Mouse (Mus musculus) kidney, postnatal 36 days (tissue): ENCODE data around the gene Rhbdd1.

Source experiments
- DNase-seq, 2 experiments: peaks; one replicate each; pipeline ENCODE4 v3.0.0; 2021 to 2022; ENCODE audit warnings: mixed read lengths in 2 of 2

Gene Rhbdd1

DNA sequence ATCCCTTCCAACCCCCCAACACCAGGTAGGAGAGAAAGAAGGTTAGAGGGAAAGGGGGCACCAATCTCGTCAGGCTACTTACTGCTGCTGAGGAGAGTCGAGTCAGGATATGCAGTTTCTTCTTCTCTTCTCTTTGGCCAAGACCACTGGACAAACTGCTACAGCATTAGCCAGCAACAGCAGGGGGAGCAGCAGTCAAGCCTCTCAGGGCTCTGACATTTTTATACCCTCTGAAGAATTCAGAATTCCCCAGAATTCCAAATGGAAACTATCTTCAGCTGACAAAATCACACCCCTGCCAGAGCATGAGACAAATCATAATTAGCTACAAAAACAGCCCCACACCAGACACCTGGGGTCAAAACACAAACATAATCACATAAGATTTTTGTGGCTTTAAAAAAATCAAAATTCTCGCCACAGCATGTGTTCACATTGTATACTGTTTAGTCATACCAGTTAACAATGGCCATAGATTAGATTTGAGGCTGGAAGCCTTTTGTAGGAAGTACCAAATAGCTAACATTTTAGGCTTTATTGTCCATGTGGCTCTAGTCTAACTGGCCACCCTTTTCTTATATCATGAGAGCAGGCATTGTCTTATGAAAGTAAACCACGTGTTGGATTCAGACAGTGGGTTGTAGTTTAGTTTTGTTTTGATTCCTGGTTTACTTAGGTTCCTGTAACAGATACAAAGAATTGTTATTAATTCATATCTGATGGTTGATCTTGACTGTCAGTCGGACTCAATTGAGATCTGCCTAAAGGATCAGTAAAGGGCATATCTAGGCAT lies 55.6 kb downstream of the Rhbdd1 start:
- no peak for DNase-seq

DNA sequence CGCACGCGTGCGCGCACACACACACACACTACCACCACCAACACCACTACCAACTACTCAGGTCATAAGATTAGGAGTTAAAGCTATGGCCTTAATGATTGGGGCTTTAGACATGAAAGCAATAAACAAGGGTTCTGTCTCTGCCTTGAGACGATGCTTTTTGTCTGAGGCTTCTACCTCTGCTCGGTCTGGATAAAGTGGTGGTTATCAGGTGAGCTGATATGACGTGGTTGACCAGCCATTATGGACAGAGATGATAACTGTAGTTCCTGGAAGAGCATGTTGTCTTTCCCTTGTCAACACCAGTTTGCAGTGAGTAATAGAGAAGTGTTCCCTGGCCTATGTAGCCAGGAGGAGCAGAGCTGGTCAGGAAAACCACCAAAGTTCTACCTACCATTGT lies 57.7 kb downstream of the Rhbdd1 start:
- no peak for DNase-seq

GRCm38 (mm10) chr1:82374831-82375358 lies 58.6 kb downstream of the Rhbdd1 start:
- DNase-seq, result peak in 1 of 2 experiments; percentile 20

- DNase-seq, result no peak
Measured at GRCm38 (mm10) chr1:82375452-82375851, 59.2 kb downstream of the Rhbdd1 start.

DNA sequence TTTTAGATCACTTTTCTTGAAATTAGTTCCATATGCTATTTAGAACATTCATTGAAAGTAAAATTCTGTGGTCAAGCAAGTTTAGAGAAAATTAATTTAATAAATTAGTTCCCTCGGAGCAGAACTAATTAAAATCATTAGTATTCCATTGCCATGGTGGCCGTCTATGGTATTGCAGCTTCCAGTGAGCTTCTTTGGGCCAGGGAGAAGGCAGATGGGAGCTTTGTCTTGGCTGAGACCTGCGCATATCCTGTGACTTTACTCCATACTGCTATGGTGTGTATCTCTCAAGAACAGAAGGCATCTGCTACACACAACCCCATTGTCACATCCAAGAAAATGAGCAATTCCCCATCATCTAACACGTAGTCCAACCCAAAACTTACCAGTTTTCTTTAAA lies 65.7 kb downstream of the Rhbdd1 start:
- DNase-seq, result no peak

- no peak for DNase-seq
Measured at GRCm38 (mm10) chr1:82384106-82384505, 67.9 kb downstream of the Rhbdd1 start.

- DNase-seq, result no peak
Measured at GRCm38 (mm10) chr1:82385054-82385453, 68.8 kb downstream of the Rhbdd1 start.

- DNase-seq, result no peak
Measured at GRCm38 (mm10) chr1:82385827-82386230, 69.6 kb downstream of the Rhbdd1 start.

GRCm38 (mm10) chr1:82386814-82387771 lies 70.8 kb downstream of the Rhbdd1 start:
- DNase-seq, result no peak

- no peak for DNase-seq
Measured at GRCm38 (mm10) chr1:82389371-82389770, 73.1 kb downstream of the Rhbdd1 start.

GRCm38 (mm10) chr1:82395371-82395770 lies 79.1 kb downstream of the Rhbdd1 start:
- DNase-seq, result peak in 1 of 2 experiments; percentile 30

DNA sequence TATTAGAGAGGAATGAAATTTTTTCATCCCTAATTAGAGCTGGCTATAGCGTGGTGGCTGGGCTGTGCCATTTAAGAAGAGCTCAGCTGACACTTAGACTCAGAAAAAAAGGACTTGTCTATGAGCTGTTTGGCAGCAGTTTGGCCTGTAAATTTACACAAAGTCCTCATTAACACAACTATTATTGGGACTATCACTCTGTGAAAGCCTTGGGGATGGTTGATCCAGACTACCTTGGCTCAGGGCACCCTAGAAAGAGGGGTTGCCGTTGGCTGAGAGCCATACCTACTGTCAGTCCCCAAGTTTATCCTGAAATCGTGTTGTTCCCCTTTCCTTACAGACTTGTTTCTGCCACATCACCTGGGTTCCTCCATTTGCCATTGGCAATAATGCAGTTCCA lies 91.5 kb downstream of the Rhbdd1 start:
- DNase-seq, result no peak

- no peak for DNase-seq
Measured at GRCm38 (mm10) chr1:82409271-82409670, 93.0 kb downstream of the Rhbdd1 start.

GRCm38 (mm10) chr1:82410548-82410947 lies 94.3 kb downstream of the Rhbdd1 start:
- DNase-seq, result no peak

DNA sequence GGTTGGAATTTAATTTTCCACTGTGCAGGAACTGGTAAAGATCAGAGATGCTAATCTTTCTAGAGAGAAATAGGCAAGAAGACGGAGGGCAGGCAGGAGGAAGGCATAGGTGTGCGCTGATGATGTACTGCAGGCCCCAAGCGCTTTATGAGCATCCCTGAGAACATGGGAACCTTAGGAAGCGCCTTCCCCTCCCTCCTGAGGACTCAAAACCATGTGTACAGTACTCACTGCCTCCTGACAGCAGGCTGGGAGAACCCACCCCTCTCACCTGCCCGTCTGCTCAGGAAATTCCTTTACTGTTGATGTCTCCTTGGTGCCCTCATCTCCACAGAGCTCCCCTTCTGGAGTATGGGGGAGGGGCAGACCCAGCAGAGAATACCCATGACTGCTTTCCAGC lies 95.3 kb downstream of the Rhbdd1 start:
- no peak for DNase-seq

- no peak for DNase-seq
Measured at GRCm38 (mm10) chr1:82412085-82412484, 95.8 kb downstream of the Rhbdd1 start.

DNA sequence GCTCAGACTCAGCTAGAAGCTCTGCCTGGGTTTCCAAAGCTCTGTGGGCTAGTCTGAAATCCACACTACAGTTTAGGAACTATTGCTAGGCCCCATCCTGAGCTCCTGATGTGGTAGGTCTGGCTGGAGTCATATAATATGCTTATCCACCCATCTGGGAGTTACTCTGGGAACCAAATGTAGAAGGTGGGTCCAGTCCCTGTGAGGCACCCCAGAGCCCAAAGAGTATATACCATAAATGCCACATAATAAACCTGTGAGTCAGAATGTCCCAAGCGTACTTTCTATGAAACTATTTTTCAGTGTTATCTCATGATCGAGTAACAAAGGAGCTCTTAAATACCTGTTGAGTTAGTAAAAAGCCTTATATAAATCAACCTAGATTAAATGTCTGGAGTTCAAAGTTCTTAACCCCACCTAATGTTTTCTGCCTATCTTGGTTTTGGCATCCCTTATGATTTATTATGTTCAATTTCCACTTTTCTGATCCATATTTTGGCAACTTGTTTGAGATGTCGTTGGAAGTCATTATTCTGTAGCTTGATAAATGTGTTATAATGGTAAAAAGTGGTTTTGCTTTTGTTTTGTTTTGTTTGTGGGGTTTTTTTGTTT lies 98.3 kb downstream of the Rhbdd1 start:
- no peak for DNase-seq

- DNase-seq, result no peak
Measured at GRCm38 (mm10) chr1:82415641-82416040, 99.4 kb downstream of the Rhbdd1 start.

DNA sequence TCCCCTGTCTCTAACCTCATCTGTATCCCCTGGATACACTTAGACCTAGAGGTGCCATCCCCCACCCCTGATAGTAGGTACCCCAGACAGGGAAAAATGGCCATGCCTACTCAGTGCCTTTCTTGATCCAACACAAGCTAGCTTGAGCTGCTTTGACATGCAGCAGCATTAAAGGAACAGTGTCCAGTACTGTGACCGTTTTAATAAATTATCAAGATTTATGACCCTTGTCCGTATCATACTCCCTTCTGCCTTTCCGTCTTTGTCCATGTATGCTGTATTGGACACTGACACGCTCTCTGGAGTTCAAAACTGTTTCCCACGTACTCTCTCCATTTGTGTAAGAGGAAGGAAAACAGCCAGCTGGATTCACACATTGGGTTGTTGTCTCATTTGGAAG lies 111.5 kb downstream of the Rhbdd1 start:
- DNase-seq, result no peak

GRCm38 (mm10) chr1:82429061-82429460 lies 112.8 kb downstream of the Rhbdd1 start:
- peak; percentile 72 to 83 for DNase-seq

GRCm38 (mm10) chr1:82432919-82433648 lies 116.8 kb downstream of the Rhbdd1 start:
- DNase-seq, result peak; percentile 75 to 89

- DNase-seq, result no peak
Measured at GRCm38 (mm10) chr1:82433649-82434005, 117.4 kb downstream of the Rhbdd1 start.
